Mouse (Mus musculus) heart, postnatal 25 days (tissue): ENCODE measurements around the gene Fam50b. TPM values are rescaled to one million over a fixed set of nuclear protein-coding genes. Genes with fewer than 3 reads are reported as not detected.

Experiments
- DNase-seq: peaks from one replicate; pipeline ENCODE4 v3.0.0; 2022; ENCODE audit warnings: low spot score
- intact Hi-C: fragments of 180-260 bp; cut with DNase I; formaldehyde crosslinking; loops from one replicate; pipeline ENCODE4 v1.15.1; 2025
- total RNA-seq, 2 experiments: library from RNA; stranded (reverse); gene quantifications; 2 replicates each; pipeline ENCODE4 v1.2.3; 2021

Fam50b gene
- total RNA-seq, 2 experiments from 2014 or later: not detected

DNA sequence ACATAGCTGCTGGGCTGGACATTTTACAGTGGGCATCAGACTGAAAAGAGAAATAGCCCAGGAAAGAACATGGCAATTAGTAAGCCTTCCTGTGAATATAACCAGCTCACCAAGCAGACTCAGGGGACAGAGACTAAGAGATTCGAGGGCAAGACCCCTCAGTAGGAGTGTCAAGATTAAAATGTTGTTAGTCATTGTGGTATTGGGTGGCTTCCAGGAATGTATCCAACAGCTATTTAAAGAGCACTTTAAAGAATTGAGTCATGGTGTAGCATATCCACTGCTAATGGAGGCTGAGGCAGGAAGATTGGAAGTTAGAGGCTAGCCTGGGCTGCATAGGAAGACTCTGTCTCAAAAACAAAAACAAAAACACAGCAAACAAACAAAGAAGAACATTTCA, 870 bp upstream of the Fam50b start:
- intact Hi-C loops: no loop called here
- DNase-seq: no peak

DNA sequence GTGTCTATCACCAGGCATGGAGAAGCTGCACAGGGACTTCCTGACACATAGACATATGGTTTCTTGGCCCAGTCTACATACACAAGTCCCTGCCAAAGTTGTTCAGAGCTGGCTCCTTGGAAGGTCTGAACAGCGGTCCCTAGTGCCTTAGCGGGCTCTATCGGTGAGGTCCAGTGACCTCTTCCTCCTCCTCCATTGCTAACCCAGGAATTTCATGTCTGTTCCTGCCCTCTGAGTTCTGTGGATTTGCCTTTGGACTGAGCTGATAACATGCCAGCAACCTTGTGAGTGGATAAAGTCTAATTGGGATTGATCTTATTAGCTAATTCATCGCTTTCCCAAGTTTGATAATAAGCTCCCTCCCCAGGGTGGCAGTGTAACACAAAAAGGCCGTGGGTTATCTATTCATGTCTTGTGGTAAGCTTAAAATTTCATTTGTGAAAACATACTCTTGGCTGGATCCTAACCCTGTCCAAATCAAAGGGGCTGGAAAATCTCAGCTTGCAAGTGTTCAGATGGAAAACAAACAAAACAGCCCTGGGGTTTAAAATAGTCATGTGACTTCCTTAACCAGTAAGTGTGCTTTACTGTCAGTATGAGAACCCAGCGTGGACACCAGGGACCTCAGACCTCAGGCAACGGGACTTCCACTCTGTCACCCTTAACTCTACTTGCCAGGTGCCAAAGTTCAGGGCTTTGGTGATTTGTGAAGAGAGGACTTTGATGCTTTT, 3.5 kb downstream of the Fam50b start:
- intact Hi-C loops: loop anchor here (2.0 kb wide), 1 partner anchor 55 kb away; no protein-coding TSS in a partner anchor
- no peak for DNase-seq

DNA sequence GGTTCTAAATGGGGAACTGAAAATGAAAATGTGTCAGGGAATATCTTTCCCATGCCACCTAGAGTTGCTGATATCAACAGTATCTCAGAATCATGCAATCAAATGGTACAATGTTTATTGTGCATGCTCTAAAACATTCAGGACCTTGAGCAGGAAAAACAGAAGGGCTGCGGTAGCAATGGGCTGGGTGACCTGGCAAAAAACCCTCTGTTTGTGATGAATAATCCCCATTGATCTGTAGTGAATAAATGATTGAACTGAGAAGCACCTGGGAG, 4.0 kb downstream of the Fam50b start:
- no peak for DNase-seq
- intact Hi-C loops: loop anchor here (2.0 kb wide), 1 partner anchor 54 kb away; no protein-coding TSS in a partner anchor

DNA sequence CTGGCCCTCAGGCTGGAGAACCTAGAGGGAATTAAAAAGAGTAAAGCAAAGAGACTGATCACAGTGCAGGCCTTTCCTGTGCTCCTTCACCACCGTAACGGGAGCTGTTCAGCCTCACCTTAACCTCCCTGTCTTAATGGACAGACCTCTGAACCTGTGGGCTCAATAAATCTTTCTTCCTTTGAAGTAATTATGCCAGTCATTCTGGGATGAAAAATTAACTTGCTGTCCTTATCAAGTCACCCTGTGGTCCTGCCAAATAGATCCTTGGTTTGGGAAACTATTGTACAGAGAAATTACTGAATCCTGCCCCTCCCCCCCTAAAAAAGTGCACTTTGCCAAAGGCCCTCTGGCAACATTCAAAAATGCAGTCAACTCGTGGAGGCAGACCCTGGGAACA, 4.4 kb downstream of the Fam50b start:
- no peak for DNase-seq
- intact Hi-C loops: loop anchor here (2.0 kb wide), 1 partner anchor 54 kb away; no protein-coding TSS in a partner anchor

DNA sequence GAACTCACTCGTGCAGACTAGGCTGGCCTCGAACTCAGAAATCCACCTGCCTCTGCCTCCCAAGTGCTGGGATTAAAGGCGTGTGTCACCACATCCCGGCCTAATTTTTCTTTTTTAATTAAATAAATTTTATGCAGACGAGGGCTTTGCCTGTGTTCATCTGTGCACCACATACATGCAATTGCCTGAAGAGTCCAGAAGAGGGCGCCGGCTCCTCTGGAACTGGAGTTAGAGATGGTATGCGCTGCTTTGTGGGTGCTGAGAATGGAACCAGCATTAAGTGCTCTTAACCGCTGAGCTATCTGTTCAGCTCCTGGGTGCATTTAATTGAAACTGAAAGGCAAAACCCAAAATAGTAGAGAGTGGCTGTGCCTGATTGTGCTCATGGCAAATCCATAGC, 6.6 kb downstream of the Fam50b start:
- intact Hi-C loops: loop anchor here (5.0 kb wide), 1 partner anchor 121 kb away; no protein-coding TSS in a partner anchor

DNA sequence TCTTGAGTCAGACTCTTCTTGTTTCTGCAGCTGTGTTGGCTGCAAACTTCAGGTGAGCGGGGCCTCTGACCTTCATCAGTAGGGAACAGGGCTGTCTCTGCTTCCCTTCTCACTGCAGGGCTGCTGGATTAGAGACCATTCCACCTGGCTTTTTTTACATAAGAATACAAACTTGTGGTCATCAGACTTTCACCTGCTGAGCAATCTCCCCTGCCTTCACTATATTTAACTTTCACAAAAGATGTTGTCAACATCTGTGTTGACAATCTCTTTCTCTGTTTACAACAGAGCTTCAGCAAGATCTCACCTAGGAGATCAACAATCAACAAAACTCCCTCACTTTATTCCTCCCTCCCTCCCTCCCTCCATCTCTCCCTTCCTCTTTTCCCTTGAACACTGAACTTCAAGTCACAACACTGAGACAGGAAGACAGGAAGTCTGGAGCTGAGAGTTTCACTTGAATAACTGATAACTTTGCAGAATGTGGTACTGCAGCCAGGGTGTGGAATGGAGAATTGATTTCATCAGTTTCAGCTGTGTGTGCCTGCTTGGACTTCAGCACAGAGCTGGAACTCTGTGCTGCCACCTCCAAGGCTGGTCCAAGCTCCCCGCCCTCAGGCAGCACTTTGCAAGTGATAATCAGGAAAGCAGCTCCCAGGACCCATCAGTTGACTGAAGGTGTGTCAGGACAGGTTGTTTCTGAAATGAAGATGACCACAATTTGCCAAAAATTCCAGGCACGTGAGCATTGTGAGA, 7.3 kb downstream of the Fam50b start:
- DNase-seq: no peak
- intact Hi-C loops: loop anchor here (5.0 kb wide), 1 partner anchor 120 kb away; no protein-coding TSS in a partner anchor

More for the DNA sequence above, 6.6 kb downstream of the Fam50b start:
- no peak for DNase-seq

DNA sequence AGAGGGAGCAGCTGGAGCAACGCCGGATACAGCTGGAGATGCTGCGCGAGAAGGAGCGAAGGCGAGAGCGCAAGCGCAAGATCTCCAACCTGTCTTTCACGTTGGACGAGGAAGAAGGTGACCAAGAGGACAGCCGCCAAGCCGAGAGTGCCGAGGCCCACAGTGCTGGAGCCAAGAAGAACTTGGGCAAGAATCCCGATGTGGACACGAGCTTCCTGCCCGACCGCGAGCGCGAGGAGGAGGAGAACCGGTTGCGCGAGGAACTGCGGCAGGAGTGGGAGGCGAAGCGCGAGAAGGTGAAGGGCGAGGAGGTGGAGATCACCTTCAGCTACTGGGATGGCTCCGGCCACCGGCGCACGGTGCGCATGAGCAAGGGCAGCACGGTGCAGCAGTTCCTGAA, 12.2 kb downstream of the Fam50b start:
- DNase-seq: no peak
- intact Hi-C loops: no loop called here

DNA sequence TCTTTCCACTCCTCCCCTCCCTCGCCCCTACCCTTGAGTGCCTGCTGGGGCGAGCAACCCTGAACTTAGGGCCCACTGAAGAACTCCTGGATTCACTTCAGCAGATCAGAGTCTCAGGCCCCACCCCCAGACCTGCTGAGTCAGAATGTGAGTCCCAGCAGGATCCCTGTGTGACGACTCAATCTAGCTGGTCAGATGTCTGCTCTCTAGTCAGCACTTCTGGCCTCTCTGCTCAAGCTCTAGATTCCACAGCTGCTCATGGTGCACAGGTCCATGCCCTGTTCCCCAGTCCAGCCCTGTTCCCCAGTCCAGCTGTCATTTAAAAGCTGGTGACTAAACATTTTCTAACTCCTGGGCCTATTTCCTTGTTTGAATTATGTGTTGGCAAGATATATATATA, 13.9 kb downstream of the Fam50b start:
- intact Hi-C loops: no loop called here
- DNase-seq: no peak

DNA sequence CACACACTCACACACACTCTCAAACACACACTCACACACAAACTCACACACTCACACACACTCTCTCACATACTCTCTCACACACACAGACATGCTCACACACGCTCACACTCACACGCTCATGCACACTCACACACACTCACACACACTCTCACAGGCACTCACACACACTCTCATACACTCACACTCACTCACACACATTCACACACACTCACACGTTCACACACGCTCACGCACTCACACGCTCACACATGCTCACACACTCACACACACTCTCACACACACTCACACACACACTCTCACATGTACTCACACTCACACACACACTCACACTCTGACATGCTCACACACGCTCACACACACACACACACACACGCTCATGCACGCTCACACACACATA, 24.6 kb downstream of the Fam50b start:
- DNase-seq: no peak
- intact Hi-C loops: no loop called here

DNA sequence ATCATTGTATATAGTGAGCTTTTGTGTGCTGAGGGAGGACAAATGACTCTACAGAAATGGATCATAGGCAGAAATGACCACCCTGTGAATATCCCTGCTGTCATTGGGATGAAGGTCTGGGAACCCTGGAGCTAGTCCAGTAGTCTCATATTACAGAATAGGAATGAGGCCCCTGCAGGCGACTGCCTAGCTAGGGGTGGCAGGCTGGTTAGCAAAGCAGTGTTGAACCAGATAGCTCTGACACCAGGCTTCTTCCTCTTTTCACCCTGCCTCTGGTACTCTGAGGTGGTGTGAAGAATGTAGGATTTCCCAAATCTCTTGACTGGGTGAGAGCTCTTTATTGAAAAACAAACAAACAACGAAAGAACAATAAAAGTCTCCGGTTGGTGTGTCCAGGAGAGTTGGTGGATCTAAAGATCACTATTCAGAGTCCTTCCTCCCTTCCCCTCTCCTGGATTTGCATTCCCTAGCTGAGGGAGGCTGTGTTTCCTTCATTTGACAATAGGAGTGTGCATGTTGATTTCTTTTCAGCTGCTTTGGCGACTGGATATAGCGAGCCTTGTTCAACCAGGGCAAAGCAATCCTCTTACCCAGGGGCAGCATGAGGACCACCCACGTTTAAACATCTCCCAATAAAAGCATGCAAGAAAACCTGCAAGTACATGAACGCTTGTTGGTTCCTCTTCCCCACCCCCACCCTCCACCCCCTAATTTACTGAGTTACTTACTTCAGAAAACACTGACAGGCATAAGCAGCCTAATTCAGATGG, 26.1 kb downstream of the Fam50b start:
- intact Hi-C loops: no loop called here
- DNase-seq: no peak

DNA sequence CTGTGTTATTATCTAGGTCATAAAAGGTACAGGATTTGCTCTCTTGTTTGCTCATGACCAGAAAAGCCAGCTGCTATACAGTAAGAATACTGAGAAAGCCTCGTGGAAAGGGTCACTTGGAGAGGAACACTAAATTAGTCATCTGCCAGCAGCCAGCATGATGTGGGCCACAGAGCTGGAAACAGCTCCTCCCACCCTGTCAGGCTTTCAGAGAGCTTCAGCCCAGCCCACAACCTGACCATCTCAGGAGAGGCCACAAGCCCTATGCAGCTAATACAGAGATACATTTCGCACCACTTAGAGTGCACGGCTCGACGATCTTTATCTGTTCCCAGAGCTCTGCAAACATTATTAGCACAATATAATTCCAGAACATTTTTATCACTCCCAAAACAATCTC, 27.5 kb downstream of the Fam50b start:
- intact Hi-C loops: no loop called here
- no peak for DNase-seq

DNA sequence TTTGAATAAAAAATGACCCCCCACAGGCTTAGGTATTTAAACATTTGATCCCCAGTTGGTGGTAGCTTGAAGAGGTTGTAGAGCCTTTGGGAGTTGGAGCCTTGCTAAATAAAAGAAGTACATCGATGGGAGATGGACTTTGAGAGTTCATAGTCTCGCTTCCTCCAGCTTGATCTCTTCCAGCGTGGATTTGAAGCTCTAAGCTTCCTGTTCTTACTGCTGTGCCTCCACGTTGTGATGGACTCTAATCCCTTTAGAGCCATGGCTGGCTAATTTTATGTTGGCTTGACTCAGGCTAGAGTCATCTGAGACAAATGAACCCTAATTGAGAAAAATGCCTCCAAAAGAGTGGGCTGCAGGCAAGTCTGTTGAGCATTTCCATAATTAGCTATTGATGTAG, 28.2 kb downstream of the Fam50b start:
- DNase-seq: no peak
- intact Hi-C loops: no loop called here

DNA sequence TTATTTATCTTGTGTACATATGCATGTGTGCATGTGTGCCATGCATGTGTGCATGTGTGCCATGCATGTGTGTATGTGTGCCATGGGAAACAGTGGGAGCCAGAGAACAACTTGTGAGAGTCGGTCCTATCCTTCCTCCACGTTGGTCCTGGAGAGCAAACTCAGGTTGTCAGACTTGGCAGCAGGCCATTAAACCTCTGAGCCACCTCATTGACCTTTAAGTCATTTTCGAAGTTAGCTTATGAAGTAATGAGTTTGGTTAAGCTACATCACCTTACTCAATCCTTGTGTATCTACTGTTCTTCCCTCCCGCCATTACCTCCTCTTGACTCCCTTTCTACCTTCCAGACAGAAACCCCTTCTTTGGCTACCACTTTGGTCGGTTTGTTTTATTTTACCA, 30.6 kb downstream of the Fam50b start:
- DNase-seq: no peak
- intact Hi-C loops: no loop called here

DNA sequence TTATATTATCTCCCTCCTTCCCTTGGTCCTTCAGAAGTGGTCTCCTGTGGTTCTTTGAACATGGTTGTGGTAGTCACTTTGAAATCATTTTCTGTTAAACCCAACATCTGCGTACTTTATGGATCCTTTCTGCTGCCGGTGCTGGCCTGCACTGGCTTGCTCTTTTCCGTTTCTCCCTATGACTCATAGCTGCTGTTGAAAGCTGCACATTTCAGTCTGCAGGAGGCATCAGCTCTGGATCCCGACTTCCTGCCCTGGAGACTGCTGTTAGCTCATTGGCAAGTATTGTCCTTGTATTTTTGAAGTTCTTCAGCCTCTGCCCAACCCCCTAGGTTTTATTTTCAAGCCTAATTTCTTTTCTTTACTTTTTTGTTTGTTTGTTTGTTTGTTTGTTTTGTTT, 31.9 kb downstream of the Fam50b start:
- no peak for DNase-seq
- intact Hi-C loops: loop anchor here (2.0 kb wide), 1 partner anchor 22 kb away; no protein-coding TSS in a partner anchor

DNA sequence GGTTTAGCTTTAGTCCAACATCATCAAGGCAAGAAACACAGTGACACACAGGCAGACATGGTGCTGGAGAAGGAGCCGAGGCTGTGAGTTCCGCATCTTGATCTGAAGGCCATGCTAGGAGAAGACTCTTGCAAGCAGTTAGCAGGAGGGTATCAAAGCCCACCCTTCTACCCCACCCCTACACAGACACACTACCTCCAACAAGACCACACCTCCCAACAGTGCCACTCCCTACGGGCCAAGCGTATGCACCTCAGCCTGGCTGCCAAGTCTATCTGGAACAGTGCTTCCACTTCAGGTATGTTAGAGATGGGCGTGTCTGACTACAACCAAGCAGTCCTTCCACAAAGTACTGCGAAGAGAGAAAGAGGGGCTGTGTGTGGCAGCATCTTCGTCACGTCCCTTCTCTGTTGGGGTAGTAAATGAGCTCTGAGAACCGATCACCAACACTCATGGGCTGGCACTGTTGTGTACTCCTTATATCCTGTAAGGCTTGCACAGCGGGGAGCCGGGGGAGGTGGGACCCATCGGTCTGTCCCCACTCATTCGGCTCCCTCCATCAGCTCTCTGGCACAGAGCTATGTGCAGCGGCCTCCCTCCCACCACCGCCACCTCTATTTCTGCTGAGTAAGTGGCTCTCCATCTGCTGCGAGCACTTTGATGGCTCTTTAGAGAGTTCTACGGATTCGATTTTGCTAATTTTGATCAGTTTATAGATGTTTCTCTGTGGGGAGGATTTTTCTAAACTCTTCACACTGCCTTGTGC, 33.1 kb downstream of the Fam50b start:
- DNase-seq: no peak
- intact Hi-C loops: loop anchor here (2.0 kb wide), 1 partner anchor 21 kb away; no protein-coding TSS in a partner anchor

DNA sequence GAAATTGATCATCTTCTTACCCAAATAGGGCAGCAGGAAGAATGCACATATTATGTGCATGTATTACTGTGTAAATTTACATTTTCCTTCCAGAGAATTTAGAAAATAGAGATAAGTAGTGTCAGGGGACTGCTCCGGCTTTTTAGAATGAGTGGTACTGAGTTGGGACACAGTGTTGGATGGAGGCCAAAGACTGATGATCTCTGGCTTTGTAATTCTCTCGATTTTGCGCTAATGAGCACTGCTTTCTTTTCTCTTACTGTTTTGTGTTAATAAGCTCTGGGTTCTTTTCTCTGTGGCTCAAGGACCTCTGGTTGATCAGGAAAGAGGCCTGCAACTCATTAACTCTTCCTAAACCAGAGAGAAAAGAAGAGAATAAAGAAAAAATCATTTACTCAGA, 42.1 kb downstream of the Fam50b start:
- intact Hi-C loops: no loop called here
- DNase-seq: no peak

DNA sequence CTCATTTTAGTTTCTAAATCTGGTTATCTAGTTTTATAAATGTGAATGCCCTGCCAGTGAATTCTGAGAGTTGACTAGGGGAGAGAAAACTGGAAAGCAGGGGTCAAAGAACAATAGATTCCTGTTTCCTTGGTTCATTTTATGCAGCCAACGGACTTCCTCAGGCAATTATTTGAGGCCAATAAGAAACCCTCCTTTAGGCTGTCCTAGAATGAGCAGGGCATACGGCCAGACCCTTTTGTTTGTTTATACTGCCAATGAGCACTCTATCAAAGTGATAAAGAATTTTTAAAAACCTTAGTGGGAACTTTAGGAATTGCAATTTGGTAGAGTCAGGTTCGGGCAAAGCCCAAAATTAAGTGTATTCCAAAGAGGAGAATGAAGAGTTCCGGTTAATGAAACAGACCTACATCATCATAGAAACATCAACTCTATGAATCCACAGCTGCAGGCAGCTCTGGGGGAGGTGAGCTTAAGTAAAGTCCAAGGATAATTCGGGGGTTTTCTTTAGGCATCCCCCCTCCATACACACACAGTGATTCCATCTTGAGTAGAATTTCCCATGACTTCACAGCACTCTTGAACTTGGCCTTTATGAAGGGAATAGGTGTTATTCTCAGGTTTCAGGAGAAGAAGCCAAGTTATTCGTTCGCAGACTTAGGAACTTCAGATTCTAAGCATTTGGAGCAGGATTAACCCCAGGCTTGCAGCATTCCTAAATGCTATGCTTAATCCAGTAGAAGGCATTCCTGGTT, 46.4 kb downstream of the Fam50b start:
- intact Hi-C loops: no loop called here
- no peak for DNase-seq

DNA sequence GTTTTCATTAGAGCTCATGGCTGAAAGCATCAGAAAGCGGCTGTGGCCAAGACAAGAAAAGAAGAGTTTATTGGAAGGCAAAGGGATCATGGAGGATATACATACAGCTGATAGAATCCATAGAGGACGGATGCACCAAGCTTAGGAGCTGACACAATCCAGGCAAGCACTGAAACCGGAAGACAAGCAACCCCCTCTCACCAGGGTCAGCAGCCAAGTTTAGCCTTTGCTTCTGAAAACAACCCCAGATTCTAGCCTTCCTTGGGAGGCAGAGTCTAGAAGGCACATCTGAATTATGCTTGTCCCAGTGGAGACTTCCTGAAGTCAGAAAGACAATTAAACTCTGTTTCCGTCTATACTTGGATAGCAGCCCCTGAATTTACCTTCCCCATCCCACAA, 47.0 kb downstream of the Fam50b start:
- no peak for DNase-seq
- intact Hi-C loops: no loop called here

DNA sequence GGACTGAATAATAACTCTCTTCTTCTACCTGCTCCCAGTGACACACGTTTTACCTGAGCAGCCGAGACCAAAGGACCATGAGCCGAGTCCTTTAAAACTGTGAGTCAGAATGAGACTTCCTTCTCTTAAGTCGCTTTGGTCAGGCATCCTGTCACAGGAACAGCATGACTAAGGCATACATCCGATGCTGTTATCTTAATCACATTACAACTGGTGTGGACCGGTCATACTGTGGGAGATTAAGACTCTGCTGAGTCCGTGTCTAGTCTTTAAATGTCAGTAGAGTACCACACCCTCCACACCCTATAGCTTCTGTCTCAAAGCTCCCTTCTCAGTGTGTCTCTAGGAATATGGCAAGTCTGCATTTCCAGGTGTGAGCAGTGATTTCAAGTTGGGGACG, 50.2 kb downstream of the Fam50b start:
- intact Hi-C loops: no loop called here
- no peak for DNase-seq
